15 mouse cellular contexts compared by ENCODE assay signal in the genomic region with DNA sequence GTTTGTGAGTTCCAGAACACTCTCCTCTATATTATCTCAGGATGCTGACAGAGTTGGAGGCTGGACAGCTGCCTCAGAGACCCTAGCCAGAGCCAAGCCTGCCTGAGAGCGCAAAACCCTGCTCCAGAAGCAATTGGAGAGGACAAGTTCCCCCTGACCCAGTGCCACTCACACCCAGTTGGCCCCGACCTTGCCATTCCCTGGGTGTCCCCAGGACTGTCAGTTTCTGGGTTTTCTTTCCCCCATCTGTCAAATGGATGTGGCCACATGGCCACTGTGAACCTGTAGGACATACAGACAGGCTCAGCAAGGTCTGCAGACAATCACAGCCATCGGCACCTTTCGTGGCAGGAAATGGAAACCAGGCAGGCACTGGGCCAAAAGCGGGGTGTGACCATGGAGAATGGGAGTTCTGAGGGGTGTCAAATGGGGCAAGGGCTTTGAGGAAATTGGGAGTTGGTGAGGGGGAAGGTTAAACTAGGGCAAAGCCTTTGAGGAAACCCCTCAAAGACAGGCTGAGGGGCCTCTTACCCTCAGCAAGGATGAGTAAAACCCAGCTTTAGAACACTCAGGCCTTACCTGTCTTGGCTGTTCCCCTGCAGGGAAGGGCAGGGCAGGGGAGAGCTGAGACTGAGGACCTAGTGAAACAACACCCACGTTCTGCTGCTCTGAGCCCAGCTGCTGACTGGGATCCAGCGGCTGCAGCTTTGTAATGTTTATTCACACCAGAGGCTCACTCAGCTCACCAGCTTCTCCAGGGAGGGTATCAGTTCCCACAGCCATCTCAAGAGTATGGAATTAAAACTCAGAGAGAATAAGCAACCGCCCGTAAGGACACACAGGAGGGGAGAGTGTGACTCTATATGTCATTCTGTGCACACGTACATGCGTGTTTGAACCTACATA. TPM values are rescaled to one million over a fixed set of nuclear protein-coding genes. Genes with fewer than 3 reads are reported as not detected.
DNase-seq lines count a peak whose midpoint lies in the region; ATAC-seq lines count a peak whose summit lies in the region.
"Had no signal": no experiment of that assay in that cellular context is flagged by ENCODE, and none has a peak within 500 bp of the region (broad histone marks: within the 10 kb centered on the region; RNA-seq: fewer than 3 reads in every experiment).

No protein-coding gene starts in this region.

- peaks cover 20% of the 10 kb centered on the region for H3K27me3 ChIP-seq in kidney, embryonic 15.5 days
- H3K27me3 ChIP-seq in intestine, embryonic 16.5 days (replicated peaks; ENCODE audit: control insufficient read depth, insufficient read depth, low read length): no peaks in the 10 kb centered on the region
- peaks cover 57% of the 10 kb centered on the region for H3K27me3 ChIP-seq in heart, embryonic 11.5 days (ENCODE audit: control insufficient read depth, insufficient read depth, low read length)

- ATAC-seq in cerebellum, adult (ENCODE audit: insufficient number of reproducible peaks, low FRiP score, low TSS enrichment): no peak
- ATAC-seq in kidney, embryonic 15.5 days (replicated peaks; ENCODE audit: low FRiP score): no peak
- no peak for ATAC-seq in intestine, embryonic 16.5 days
- ATAC-seq in heart, embryonic 11.5 days (replicated peaks; ENCODE audit: insufficient number of reproducible peaks, low FRiP score, low TSS enrichment): no peak
- ATAC-seq: liver, embryonic 12.5 days had no signal

- WGBS in kidney, embryonic 15.5 days: 36% methylated on average over 11 of the region's 11 CpGs
- WGBS in intestine, embryonic 16.5 days: 38% methylated on average over 11 of the region's 11 CpGs
- 29% methylated on average over 11 of the region's 11 CpGs for WGBS in heart, embryonic 11.5 days (ENCODE audit: insufficient replicate concordance)

- no peak overlapping the region for H3K9ac ChIP-seq in kidney, embryonic 15.5 days
- no peak overlapping the region for H3K9ac ChIP-seq in intestine, embryonic 16.5 days (ENCODE audit: low read depth, low read length)
- H3K9ac ChIP-seq in heart, embryonic 11.5 days (ENCODE audit: low read depth, low read length): no peak overlapping the region
- H3K9ac ChIP-seq: liver, embryonic 12.5 days had no signal

- intact Hi-C loops in left cerebral cortex, postnatal 36 days (cut with DNase I): no loop called here

- peaks cover 57% of the 10 kb centered on the region for H3K4me1 ChIP-seq in kidney, embryonic 15.5 days
- H3K4me1 ChIP-seq in intestine, embryonic 16.5 days (ENCODE audit: control insufficient read depth, insufficient read depth, low read length): peaks cover 51% of the 10 kb centered on the region
- peaks cover 19% of the 10 kb centered on the region for H3K4me1 ChIP-seq in heart, embryonic 11.5 days (ENCODE audit: control insufficient read depth, insufficient read depth, low read length)
- H3K4me1 ChIP-seq: liver, embryonic 12.5 days had no signal

- no peaks in the 10 kb centered on the region for H3K9me3 ChIP-seq in kidney, embryonic 15.5 days (replicated peaks)
- H3K9me3 ChIP-seq in intestine, embryonic 16.5 days (ENCODE audit: control insufficient read depth, low read length): no peaks in the 10 kb centered on the region
- no peaks in the 10 kb centered on the region for H3K9me3 ChIP-seq in heart, embryonic 11.5 days (replicated peaks; ENCODE audit: control insufficient read depth, low read length)
- H3K9me3 ChIP-seq: liver, embryonic 12.5 days had no signal

- no peaks in the 10 kb centered on the region for H3K36me3 ChIP-seq in kidney, embryonic 15.5 days
- H3K36me3 ChIP-seq in intestine, embryonic 16.5 days (ENCODE audit: control insufficient read depth, insufficient read depth, low read length): no peaks in the 10 kb centered on the region
- H3K36me3 ChIP-seq in heart, embryonic 11.5 days (ENCODE audit: control insufficient read depth, insufficient read depth, low read length): no peaks in the 10 kb centered on the region
- H3K36me3 ChIP-seq: liver, embryonic 12.5 days had no signal

- peak; percentile 36 to 48 for DNase-seq in cerebellum, adult 18-20 months
- no peak for DNase-seq in kidney, adult 11 months
- DNase-seq in adipocyte (ENCODE audit: low spot score): peak; percentile 25
- no peak for DNase-seq in left cerebral cortex, postnatal 36 days (ENCODE audit: low spot score in 2 of 2)
- DNase-seq: gastrocnemius, postnatal 14 days; kidney, postnatal 14 days; right cerebral cortex, postnatal 25 days; thymus, adult 18-20 months had no signal

- no peak overlapping the region for H3K4me3 ChIP-seq in kidney, embryonic 15.5 days (replicated peaks)
- no peak overlapping the region for H3K4me3 ChIP-seq in intestine, embryonic 16.5 days (ENCODE audit: low read length)
- no peak overlapping the region for H3K4me3 ChIP-seq in heart, embryonic 11.5 days (ENCODE audit: low read depth, low read length)
- H3K4me3 ChIP-seq: erythroblast, embryonic 14.5 days; liver, embryonic 12.5 days had no signal

- H3K27ac ChIP-seq in kidney, embryonic 15.5 days: peak overlapping the region; percentile 71
- 0 out of 2 replicates have a peak overlapping the region, but pooled peaks have one; percentile 11 for H3K27ac ChIP-seq in intestine, embryonic 16.5 days (ENCODE audit: low read length)
- no peak overlapping the region for H3K27ac ChIP-seq in heart, embryonic 11.5 days (ENCODE audit: low read depth, low read length)
- H3K27ac ChIP-seq: liver, embryonic 12.5 days had no signal

- H3K4me2 ChIP-seq in kidney, embryonic 15.5 days: no peak overlapping the region
- no peak overlapping the region for H3K4me2 ChIP-seq in intestine, embryonic 16.5 days (ENCODE audit: low read depth, low read length)
- H3K4me2 ChIP-seq in heart, embryonic 11.5 days: no peak overlapping the region
- H3K4me2 ChIP-seq: liver, embryonic 12.5 days had no signal

RNA-seq across cellular contexts. Expression of gene Ephb2, which starts 6.9 kb away (rescaled TPM):
- 7.1 and 8.7 TPM in 2 replicates for polyA plus RNA-seq in kidney, embryonic 15.5 days (2015; fragmentation: Nextera tagmentation; extraction: Ambion mirVana)
- polyA plus RNA-seq in intestine, embryonic 16.5 days (2015; fragmentation: Nextera tagmentation; extraction: Ambion mirVana): 3.1 and 3.5 TPM in 2 replicates
- polyA plus RNA-seq in heart, embryonic 11.5 days (2014; fragmentation: Nextera tagmentation; extraction: Ambion mirVana): 2.5 and 2.7 TPM in 2 replicates
- total RNA-seq in left cerebral cortex, postnatal 36 days (2021): 10 to 100 TPM; 16.9 to 18.0 TPM
- polyA plus RNA-seq: erythroblast, embryonic 14.5 days had no signal

RNA-seq across cellular contexts. Expression of gene C1qb, which starts 57.1 kb away (rescaled TPM):
- polyA plus RNA-seq in kidney, embryonic 15.5 days (2015; fragmentation: Nextera tagmentation; extraction: Ambion mirVana): 42.7 and 48.4 TPM in 2 replicates
- polyA plus RNA-seq in intestine, embryonic 16.5 days (2015; fragmentation: Nextera tagmentation; extraction: Ambion mirVana): 76.3 and 77.6 TPM in 2 replicates
- polyA plus RNA-seq in heart, embryonic 11.5 days (2014; fragmentation: Nextera tagmentation; extraction: Ambion mirVana): 14.8 and 17.0 TPM in 2 replicates
- total RNA-seq in left cerebral cortex, postnatal 36 days (2021): 10 to 100 TPM; 55.7 to 58.1 TPM
- total RNA-seq: MEL had no signal

Comparison
In these comparisons a context has a peak if more than half of its experiments do, and no peak if none do; other contexts are left out.
1. DNase-seq: peak in cerebellum, adult 18-20 months (2 of 2) and adipocyte (single experiment); none in kidney, adult 11 months (single experiment) and left cerebral cortex, postnatal 36 days (0 of 2).